Mouse (Mus musculus): ENCODE results near the gene Ror2. TPM values are rescaled to one million over a fixed set of nuclear protein-coding genes. Genes with fewer than 3 reads are reported as not detected.

Ror2 gene
- polyA plus RNA-seq, 1 experiment from 2014 or later: 18.2 TPM

GRCm38 (mm10) chr13:53077732-53078345, 208.1 kb downstream of the Ror2 start:
- Histone ChIP-seq H3K9me3 (ENCODE audit: low read depth, low read length) (no peaks in the 10 kb centered on the region), H3K9ac (no peak overlapping the region), H3K27ac (ENCODE audit: low read depth) (no peak overlapping the region), H3K4me1 (ENCODE audit: insufficient read depth) (no peaks in the 10 kb centered on the region), H3K4me3 (ENCODE audit: low read depth, low read length) (no peak overlapping the region), H3K36me3 (ENCODE audit: insufficient read depth) (no peaks in the 10 kb centered on the region), H3K27me3 (ENCODE audit: insufficient read depth, low read length) (no peaks in the 10 kb centered on the region), H3K4me2 (no peak overlapping the region)
- DNase-seq: no peak
- no peak for ATAC-seq (ENCODE audit: insufficient read depth)
- 88% methylated on average over 15 of the region's 15 CpGs for WGBS
- TF ChIP-seq CTCF (IDR thresholded peaks at IDR 0.05; ENCODE audit: low read depth): no peak

DNA sequence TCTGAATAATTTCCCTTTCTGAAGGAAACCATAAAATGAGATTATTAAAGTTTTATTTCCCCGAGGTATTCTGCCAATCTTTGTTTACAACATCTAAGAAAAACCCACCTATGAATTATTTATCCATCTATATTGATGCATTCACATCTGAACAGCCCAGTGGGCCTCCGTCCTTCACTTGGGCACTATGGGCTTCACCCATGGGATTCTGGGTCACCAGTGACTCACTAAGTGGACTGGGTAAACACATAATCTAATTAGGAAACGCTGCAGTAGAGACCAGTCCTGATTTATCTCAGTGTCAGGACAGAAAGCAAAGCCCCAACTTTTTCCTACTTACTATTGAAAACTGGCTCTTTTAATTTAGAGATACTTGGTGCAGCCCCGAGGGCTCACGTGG, 210.9 kb downstream of the Ror2 start:
- ATAC-seq (ENCODE audit: insufficient read depth) (no peak), DNase-seq (no peak)
- Histone ChIP-seq H3K27ac (ENCODE audit: low read depth) (no peak overlapping the region), H3K9ac (no peak overlapping the region), H3K4me3 (ENCODE audit: low read depth, low read length) (no peak overlapping the region), H3K4me2 (no peak overlapping the region), H3K27me3 (ENCODE audit: insufficient read depth, low read length) (no peaks in the 10 kb centered on the region), H3K36me3 (ENCODE audit: insufficient read depth) (no peaks in the 10 kb centered on the region), H3K9me3 (ENCODE audit: low read depth, low read length) (no peaks in the 10 kb centered on the region), H3K4me1 (ENCODE audit: insufficient read depth) (no peaks in the 10 kb centered on the region)
- TF ChIP-seq CTCF (IDR thresholded peaks at IDR 0.05; ENCODE audit: low read depth): no peak
- WGBS: 70% methylated on average over 5 of the region's 5 CpGs

GRCm38 (mm10) chr13:53069076-53069690, 216.7 kb downstream of the Ror2 start:
- Histone ChIP-seq H3K4me1 (ENCODE audit: insufficient read depth) (no peaks in the 10 kb centered on the region), H3K27me3 (ENCODE audit: insufficient read depth, low read length) (no peaks in the 10 kb centered on the region), H3K4me2 (no peak overlapping the region), H3K36me3 (ENCODE audit: insufficient read depth) (no peaks in the 10 kb centered on the region), H3K27ac (ENCODE audit: low read depth) (no peak overlapping the region), H3K4me3 (ENCODE audit: low read depth, low read length) (no peak overlapping the region), H3K9ac (no peak overlapping the region), H3K9me3 (ENCODE audit: low read depth, low read length) (no peaks in the 10 kb centered on the region)
- no peak for TF ChIP-seq CTCF (IDR thresholded peaks at IDR 0.05; ENCODE audit: low read depth)
- DNase-seq: peak; percentile 11
- ATAC-seq (ENCODE audit: insufficient read depth): no peak
- 56% methylated on average over 22 of the region's 22 CpGs for WGBS

- Histone ChIP-seq H3K9me3 (ENCODE audit: low read depth, low read length) (no peaks in the 10 kb centered on the region), H3K9ac (no peak overlapping the region), H3K27me3 (ENCODE audit: insufficient read depth, low read length) (no peaks in the 10 kb centered on the region), H3K27ac (ENCODE audit: low read depth) (no peak overlapping the region), H3K4me1 (ENCODE audit: insufficient read depth) (no peaks in the 10 kb centered on the region), H3K4me2 (no peak overlapping the region), H3K4me3 (ENCODE audit: low read depth, low read length) (no peak overlapping the region), H3K36me3 (ENCODE audit: insufficient read depth) (no peaks in the 10 kb centered on the region)
- 80% methylated on average over 8 of the region's 8 CpGs for WGBS
- DNase-seq (no peak), ATAC-seq (ENCODE audit: insufficient read depth) (no peak)
- TF ChIP-seq CTCF (IDR thresholded peaks at IDR 0.05; ENCODE audit: low read depth): no peak
These were observed 217.5 kb downstream of the Ror2 start for GRCm38 (mm10) chr13:53068461-53068860.

GRCm38 (mm10) chr13:53067949-53068348, 218.0 kb downstream of the Ror2 start:
- Histone ChIP-seq H3K4me1 (ENCODE audit: insufficient read depth) (no peaks in the 10 kb centered on the region), H3K4me3 (ENCODE audit: low read depth, low read length) (no peak overlapping the region), H3K27ac (ENCODE audit: low read depth) (no peak overlapping the region), H3K9me3 (ENCODE audit: low read depth, low read length) (no peaks in the 10 kb centered on the region), H3K4me2 (no peak overlapping the region), H3K9ac (no peak overlapping the region), H3K27me3 (ENCODE audit: insufficient read depth, low read length) (no peaks in the 10 kb centered on the region), H3K36me3 (ENCODE audit: insufficient read depth) (no peaks in the 10 kb centered on the region)
- no peak for TF ChIP-seq CTCF (IDR thresholded peaks at IDR 0.05; ENCODE audit: low read depth)
- 71% methylated on average over 11 of the region's 11 CpGs for WGBS
- ATAC-seq (ENCODE audit: insufficient read depth): no peak
- peak; percentile 11 for DNase-seq

DNA sequence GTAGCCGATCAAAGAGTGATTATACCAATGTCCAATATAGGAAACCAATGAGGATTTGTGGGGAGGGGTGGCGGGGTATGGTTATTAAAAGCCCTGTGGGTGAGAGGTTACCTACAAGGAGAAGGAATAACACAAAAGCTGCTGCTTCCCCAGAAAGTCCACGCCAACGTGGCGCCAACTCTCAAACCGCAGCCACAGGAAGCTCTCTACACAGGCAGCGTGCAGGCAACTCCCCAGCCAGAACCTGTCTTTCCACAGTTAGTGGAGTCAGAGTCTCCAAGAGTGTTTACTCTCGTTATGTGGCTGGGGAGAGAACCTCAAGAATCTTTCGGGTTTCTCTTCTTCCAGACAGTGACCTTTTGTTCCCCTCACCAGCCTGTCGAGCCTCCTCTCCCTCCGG, 220.8 kb downstream of the Ror2 start:
- Histone ChIP-seq H3K27me3 (ENCODE audit: insufficient read depth, low read length) (no peaks in the 10 kb centered on the region), H3K4me3 (ENCODE audit: low read depth, low read length) (no peak overlapping the region), H3K4me1 (ENCODE audit: insufficient read depth) (no peaks in the 10 kb centered on the region), H3K27ac (ENCODE audit: low read depth) (no peak overlapping the region), H3K4me2 (no peak overlapping the region), H3K9me3 (ENCODE audit: low read depth, low read length) (no peaks in the 10 kb centered on the region), H3K9ac (no peak overlapping the region), H3K36me3 (ENCODE audit: insufficient read depth) (no peaks in the 10 kb centered on the region)
- TF ChIP-seq CTCF (IDR thresholded peaks at IDR 0.05; ENCODE audit: low read depth): no peak
- ATAC-seq (ENCODE audit: insufficient read depth) (no peak), DNase-seq (peak; percentile 38)
- 43% methylated on average over 11 of the region's 11 CpGs for WGBS

DNA sequence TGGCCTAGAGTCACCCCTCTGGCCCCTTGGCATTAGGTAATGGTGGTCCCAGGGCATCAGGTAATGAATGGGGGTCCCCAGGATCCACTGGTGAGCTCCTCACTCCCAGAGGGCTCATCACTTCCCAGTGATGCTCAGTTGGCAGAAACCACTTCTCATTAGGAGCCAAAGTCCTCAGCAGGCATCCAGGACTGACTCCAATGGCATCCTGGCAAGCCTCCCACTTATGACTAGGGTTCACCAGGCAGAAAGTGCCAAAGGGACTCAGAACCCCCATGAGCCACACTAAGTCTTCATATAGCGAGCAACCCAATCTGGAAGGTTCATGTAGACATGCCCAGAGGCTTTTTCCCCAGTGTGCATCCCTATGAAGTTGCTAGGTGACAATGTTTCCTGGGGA, 221.2 kb downstream of the Ror2 start:
- Histone ChIP-seq H3K9me3 (ENCODE audit: low read depth, low read length) (no peaks in the 10 kb centered on the region), H3K4me1 (ENCODE audit: insufficient read depth) (no peaks in the 10 kb centered on the region), H3K4me3 (ENCODE audit: low read depth, low read length) (no peak overlapping the region), H3K27me3 (ENCODE audit: insufficient read depth, low read length) (no peaks in the 10 kb centered on the region), H3K27ac (ENCODE audit: low read depth) (no peak overlapping the region), H3K9ac (no peak overlapping the region), H3K36me3 (ENCODE audit: insufficient read depth) (no peaks in the 10 kb centered on the region), H3K4me2 (no peak overlapping the region)
- DNase-seq (no peak), ATAC-seq (ENCODE audit: insufficient read depth) (no peak)
- no peak for TF ChIP-seq CTCF (IDR thresholded peaks at IDR 0.05; ENCODE audit: low read depth)
- WGBS: 82% methylated on average over 1 of the region's 1 CpGs

Other genes starting within 250 kb of the Ror2 start
- 38.8 and 39.1 TPM in 2 replicates for gene Sptlc1, start 91.3 kb upstream of the Ror2 start, polyA plus RNA-seq (2014; fragmentation: Nextera tagmentation; extraction: Ambion mirVana)
- 0.61 and 0.78 TPM in 2 replicates for gene Msx2, start 186.9 kb upstream of the Ror2 start, polyA plus RNA-seq (2014; fragmentation: Nextera tagmentation; extraction: Ambion mirVana)